Mouse (Mus musculus) limb, embryonic 12.5 days (tissue): Measurements from ENCODE around the gene Gcc2. TPM values are rescaled to one million over a fixed set of nuclear protein-coding genes. Genes with fewer than 3 reads are reported as not detected.
A peak's percentile ranks its signal among the peaks of the same experiment; 100 is the strongest.
"Not testable (repeated sequence)": the region's sequence is repeated elsewhere in the genome, so short reads cannot be mapped to it uniquely, and the experiment has no call there.

ENCODE experiments used
- ATAC-seq: fragments of 200-750 bp; cut with Nextera tagmentation; 2 replicates; pipeline ENCODE4 v1.8.0; 2017; ENCODE audit warnings: low read depth, moderate TSS enrichment; ENCODE audit not compliant: insufficient number of reproducible peaks, insufficient read depth, low FRiP score, low TSS enrichment
- H3K27ac ChIP-seq: fragments of 300-500 bp; sonication (generic); 2 replicates; pipeline ENCODE4 v1.5.1; 2016; ENCODE audit warnings: mild to moderate bottlenecking, moderate library complexity
- H3K27me3 ChIP-seq: fragments of 300-500 bp; sonication (generic); 2 replicates; pipeline ENCODE4 v1.6.1; 2016; ENCODE audit warnings: mild to moderate bottlenecking, moderate library complexity
- H3K36me3 ChIP-seq: fragments of 300-500 bp; sonication (generic); 2 replicates; pipeline ENCODE4 v1.6.1; 2016; ENCODE audit warnings: mild to moderate bottlenecking, moderate library complexity
- H3K4me1 ChIP-seq: fragments of 300-500 bp; sonication (generic); replicated peaks from 2 replicates; pipeline ENCODE4 v1.6.1; 2016
- H3K4me2 ChIP-seq: fragments of 300-500 bp; sonication (generic); 2 replicates; pipeline ENCODE4 v1.6.1; 2016; ENCODE audit warnings: mild to moderate bottlenecking, moderate library complexity
- H3K4me3 ChIP-seq: fragments of 300-500 bp; sonication (generic); replicated peaks from 2 replicates; pipeline ENCODE4 v1.5.1; 2016; ENCODE audit warnings: mild to moderate bottlenecking
- H3K9ac ChIP-seq: fragments of 300-500 bp; sonication (generic); replicated peaks from 2 replicates; pipeline ENCODE4 v1.6.1; 2016; ENCODE audit warnings: mild to moderate bottlenecking, moderate library complexity
- H3K9me3 ChIP-seq: fragments of 300-500 bp; sonication (generic); 2 replicates; pipeline ENCODE4 v1.6.1; 2016; ENCODE audit warnings: mild to moderate bottlenecking, moderate library complexity
- WGBS: fragments of 180-500 bp; shearing (Covaris S2); methylation state at CpG from one replicate; pipeline ENCODE4 v1.1.7; 2016; 5-methylcytosine and 5-hydroxymethylcytosine counted together
- polyA plus RNA-seq: library from polyadenylated mRNA; unstranded; fragments of >200 nt; fragmentation: Nextera tagmentation; extraction: Ambion mirVana; gene quantifications from 2 replicates; pipeline ENCODE4 v1.2.1, GENCODE M21; 2016

The Gcc2 gene
- polyA plus RNA-seq, 1 experiment from 2014 or later: 71.3 TPM

- not testable (repeated sequence) for H3K27ac ChIP-seq, H3K36me3 ChIP-seq, H3K4me2 ChIP-seq, H3K4me1 ChIP-seq, H3K4me3 ChIP-seq, H3K9ac ChIP-seq, H3K27me3 ChIP-seq
- ATAC-seq: peak; percentile 43
- 81% methylated on average over 10 of the region's 10 CpGs for WGBS
- peaks cover 34% of the 10 kb centered on the region for H3K9me3 ChIP-seq
These were observed 22.1 kb upstream of the Gcc2 start for GRCm38 (mm10) chr10:58233054-58233739.

DNA sequence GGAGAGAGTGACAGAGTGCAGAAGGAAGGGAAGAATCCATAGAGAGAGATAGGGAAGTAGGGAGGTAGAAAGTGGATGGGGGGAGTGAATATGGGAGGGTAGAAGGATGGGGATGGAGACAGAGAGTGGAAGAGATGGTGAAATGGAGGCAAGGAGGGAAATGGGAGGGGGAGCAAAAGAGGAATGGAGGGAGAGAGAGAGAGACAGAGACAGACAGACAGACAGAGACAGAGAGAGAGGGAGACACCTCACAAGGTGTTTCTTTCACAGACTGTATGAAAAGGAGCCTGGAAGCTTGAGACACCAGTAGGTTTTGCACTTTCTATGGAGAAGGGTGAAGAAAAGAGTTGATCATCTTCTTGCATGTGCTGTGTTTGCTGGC lies 21.6 kb upstream of the Gcc2 start:
- H3K27ac ChIP-seq, H3K4me2 ChIP-seq, ATAC-seq, H3K4me1 ChIP-seq, H3K36me3 ChIP-seq, H3K4me3 ChIP-seq, H3K9ac ChIP-seq, H3K27me3 ChIP-seq: not testable (repeated sequence)
- peaks cover 34% of the 10 kb centered on the region for H3K9me3 ChIP-seq

GRCm38 (mm10) chr10:58234985-58235384 lies 20.3 kb upstream of the Gcc2 start:
- not testable (repeated sequence) for ATAC-seq, H3K4me2 ChIP-seq, H3K4me3 ChIP-seq, H3K27ac ChIP-seq, H3K4me1 ChIP-seq, H3K27me3 ChIP-seq, H3K9ac ChIP-seq, H3K36me3 ChIP-seq
- H3K9me3 ChIP-seq: peaks cover 38% of the 10 kb centered on the region
- WGBS: 82% methylated on average over 4 of the region's 4 CpGs

GRCm38 (mm10) chr10:58236613-58237012 lies 18.7 kb upstream of the Gcc2 start, which contains the start of gene Gm4981:
Gm4981 (minus strand) TSS chr10:58236701.
- Histone ChIP-seq H3K27ac (no peak within 1 kb of the TSS), H3K27me3 (no peaks in the 10 kb centered on the region), H3K9me3 (peaks cover 33% of the 10 kb centered on the region), H3K9ac (no peak within 1 kb of the TSS), H3K4me2 (no peak within 1 kb of the TSS), H3K4me3 (no peak within 1 kb of the TSS), H3K4me1 (no peaks in the 10 kb centered on the region), H3K36me3 (no peaks in the 10 kb centered on the region)
- 88% methylated on average over 10 of the region's 10 CpGs for WGBS
- no peak for ATAC-seq

GRCm38 (mm10) chr10:58238984-58239740 lies 16.1 kb upstream of the Gcc2 start:
- ATAC-seq: peak; percentile 91
- peaks cover 18% of the 10 kb centered on the region for H3K9me3 ChIP-seq
- WGBS: 86% methylated on average over 8 of the region's 8 CpGs

GRCm38 (mm10) chr10:58249535-58249934 lies 5.8 kb upstream of the Gcc2 start:
- 21% methylated on average over 1 of the region's 1 CpGs for WGBS
- no peaks in the 10 kb centered on the region; the same call in 1 of the 2 replicates for H3K4me1 ChIP-seq
- H3K9me3 ChIP-seq: no peaks in the 10 kb centered on the region
- H3K4me2 ChIP-seq: no peak overlapping the region
- no peaks in the 10 kb centered on the region for H3K27me3 ChIP-seq
- H3K9ac ChIP-seq: no peak overlapping the region
- ATAC-seq: no peak
- H3K4me3 ChIP-seq: no peak overlapping the region
- no peak overlapping the region for H3K27ac ChIP-seq
- H3K36me3 ChIP-seq: no peaks in the 10 kb centered on the region

More at GRCm38 (mm10) chr10:58238984-58239740, 16.1 kb upstream of the Gcc2 start:
- H3K4me3 ChIP-seq, H3K36me3 ChIP-seq, H3K9ac ChIP-seq, H3K27me3 ChIP-seq, H3K27ac ChIP-seq, H3K4me1 ChIP-seq, H3K4me2 ChIP-seq: not testable (repeated sequence)

DNA sequence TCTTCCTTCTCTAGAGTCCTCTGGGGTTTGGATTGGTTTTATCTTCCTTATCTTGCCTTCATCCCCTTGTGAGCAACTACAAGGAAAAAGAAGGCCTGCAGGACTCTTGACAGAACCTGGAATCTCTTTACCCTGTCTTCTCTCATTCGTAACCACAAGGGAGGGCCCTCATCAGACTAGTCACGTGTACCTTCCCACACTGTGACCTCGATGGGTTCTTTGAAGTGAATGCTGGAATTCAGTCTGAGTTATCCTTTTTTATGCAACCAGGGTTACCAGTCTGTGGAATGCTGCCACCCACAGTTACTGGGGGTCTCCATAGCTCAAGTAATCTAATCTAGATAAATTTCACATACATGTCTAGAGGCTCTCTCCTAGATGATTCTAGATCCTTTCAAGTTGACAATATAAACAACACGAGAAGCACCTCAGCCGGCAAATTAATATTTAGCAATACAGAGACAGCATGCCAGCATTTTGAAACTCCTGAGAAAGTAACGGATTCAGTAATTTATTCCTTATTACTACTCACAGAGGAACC lies 592 bp upstream of the Gcc2 start:
- 49% methylated on average over 6 of the region's 6 CpGs for WGBS
- ATAC-seq: 0 out of 2 replicates have a peak, but pooled peaks have one; percentile 9
- peaks cover 17% of the 10 kb centered on the region for H3K36me3 ChIP-seq

DNA sequence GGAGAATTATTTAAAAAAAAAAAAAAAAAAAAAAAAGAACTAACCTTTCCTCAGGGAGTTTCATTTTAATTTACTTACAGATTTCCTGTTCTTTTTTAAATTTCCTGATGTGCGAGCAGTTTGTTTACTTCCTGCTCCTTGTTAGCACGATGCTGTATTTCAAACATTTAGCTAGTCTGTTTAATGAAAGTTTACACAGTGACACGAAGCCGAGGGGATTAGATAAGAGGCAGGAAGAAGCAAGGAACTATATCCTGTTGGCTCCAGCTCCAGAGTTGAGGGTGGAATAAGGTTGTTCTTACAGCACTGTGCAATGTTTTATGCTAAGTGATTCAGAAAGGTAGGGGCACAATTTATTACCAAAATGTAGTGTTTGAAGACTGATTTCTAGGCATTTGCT lies 657 bp downstream of the Gcc2 start:
- ATAC-seq: no peak
- H3K36me3 ChIP-seq: peaks cover 27% of the 10 kb centered on the region
- WGBS: 6% methylated on average over 4 of the region's 4 CpGs
- no peak overlapping the region for H3K27ac ChIP-seq
- no peaks in the 10 kb centered on the region for H3K27me3 ChIP-seq
- peak overlapping the region; percentile 60 for H3K4me2 ChIP-seq
- no peaks in the 10 kb centered on the region for H3K9me3 ChIP-seq
- H3K9ac ChIP-seq: peak overlapping the region; percentile 83
- H3K4me1 ChIP-seq: peaks cover 4% of the 10 kb centered on the region; the same call in 1 of the 2 replicates
- peak overlapping the region; percentile 82 for H3K4me3 ChIP-seq

More for the DNA sequence above, 592 bp upstream of the Gcc2 start:
- H3K27me3 ChIP-seq: no peaks in the 10 kb centered on the region
- H3K9me3 ChIP-seq: no peaks in the 10 kb centered on the region
- peaks cover 4% of the 10 kb centered on the region; the same call in 1 of the 2 replicates for H3K4me1 ChIP-seq
- no peak overlapping the region for H3K27ac ChIP-seq
- no peak overlapping the region for H3K9ac ChIP-seq
- H3K4me2 ChIP-seq: peak overlapping the region; percentile 60
- H3K4me3 ChIP-seq: peak overlapping the region; percentile 82

DNA sequence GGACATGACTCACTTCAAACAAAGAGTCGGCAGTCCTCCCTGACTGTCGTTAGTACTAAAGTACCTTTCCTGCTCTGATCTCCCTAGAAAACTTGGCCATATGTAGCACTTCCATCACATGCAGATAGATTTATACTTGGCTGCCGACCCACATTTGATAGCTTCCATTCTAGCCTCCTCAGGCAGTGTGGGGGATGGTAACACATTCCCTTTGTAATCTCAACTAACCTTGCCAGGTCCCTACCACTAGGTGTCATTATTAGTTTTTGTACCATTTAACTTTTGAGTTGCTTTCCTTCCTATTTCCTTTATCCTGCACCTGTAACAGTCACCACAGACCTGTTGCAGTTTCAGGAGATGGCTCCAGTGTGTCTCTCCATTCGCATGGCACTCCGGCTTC lies 3.2 kb downstream of the Gcc2 start:
- peaks cover 4% of the 10 kb centered on the region; the same call in 1 of the 2 replicates for H3K4me1 ChIP-seq
- H3K36me3 ChIP-seq: peaks cover 47% of the 10 kb centered on the region
- no peaks in the 10 kb centered on the region for H3K9me3 ChIP-seq
- H3K27ac ChIP-seq: no peak overlapping the region
- H3K9ac ChIP-seq: no peak overlapping the region
- no peaks in the 10 kb centered on the region for H3K27me3 ChIP-seq
- H3K4me3 ChIP-seq: no peak overlapping the region
- H3K4me2 ChIP-seq: no peak overlapping the region
- WGBS: 66% methylated on average over 5 of the region's 5 CpGs
- no peak for ATAC-seq

DNA sequence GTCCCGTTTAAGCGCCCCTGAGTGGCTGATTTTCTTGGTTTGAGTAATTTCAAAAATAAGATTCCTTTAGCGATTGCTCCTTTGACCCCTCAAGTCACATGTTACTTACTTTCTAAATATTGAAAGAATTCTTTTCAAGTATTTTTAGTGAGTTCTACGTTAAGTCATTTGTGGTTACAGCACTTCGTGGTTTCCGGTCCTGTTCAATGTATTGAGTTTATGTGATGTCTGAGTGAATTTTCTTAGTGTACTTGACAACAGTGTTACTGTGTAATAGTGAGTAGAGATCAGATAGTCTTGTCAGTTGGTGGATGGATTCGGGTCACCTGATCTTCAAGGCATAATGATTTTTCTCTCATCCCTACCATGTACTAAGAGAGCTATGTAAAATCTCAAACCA lies 26.9 kb downstream of the Gcc2 start:
- 90% methylated on average over 7 of the region's 7 CpGs for WGBS
- no peak for ATAC-seq
- Histone ChIP-seq H3K4me1 (no peaks in the 10 kb centered on the region), H3K4me2 (no peak overlapping the region), H3K4me3 (no peak overlapping the region), H3K9me3 (no peaks in the 10 kb centered on the region), H3K27ac (no peak overlapping the region), H3K9ac (no peak overlapping the region), H3K27me3 (no peaks in the 10 kb centered on the region), H3K36me3 (peaks cover 77% of the 10 kb centered on the region)

- H3K27me3 ChIP-seq: no peaks in the 10 kb centered on the region
- H3K4me3 ChIP-seq: no peak overlapping the region
- H3K36me3 ChIP-seq: peaks cover 94% of the 10 kb centered on the region
- H3K4me1 ChIP-seq: no peaks in the 10 kb centered on the region
- H3K4me2 ChIP-seq: no peak overlapping the region
- WGBS: 80% methylated on average over 3 of the region's 3 CpGs
- no peak overlapping the region for H3K9ac ChIP-seq
- ATAC-seq: no peak
- H3K9me3 ChIP-seq: no peaks in the 10 kb centered on the region
- H3K27ac ChIP-seq: no peak overlapping the region
These were observed 35.4 kb downstream of the Gcc2 start for GRCm38 (mm10) chr10:58290742-58291141.
